In genomic region chr17:72960243-72960642, GRCm38 (mm10) we compare ENCODE assay signal across 21 mouse cellular contexts. TPM values are rescaled to one million over a fixed set of nuclear protein-coding genes. Genes with fewer than 3 reads are reported as not detected.
DNase-seq lines count a peak whose midpoint lies in the region; ATAC-seq and TF ChIP-seq lines count a peak whose summit lies in the region.
"Had no signal": no experiment of that assay in that cellular context is flagged by ENCODE, and none has a peak within 500 bp of the region (broad histone marks: within the 10 kb centered on the region; RNA-seq: fewer than 3 reads in every experiment).

No protein-coding gene starts in this region.

- no peaks in the 10 kb centered on the region for H3K4me1 ChIP-seq in embryonic facial prominence, embryonic 15.5 days
- H3K4me1 ChIP-seq in embryonic facial prominence, embryonic 10.5 days, result peaks cover 22% of the 10 kb centered on the region
- H3K4me1 ChIP-seq in kidney, postnatal 0 days (replicated peaks; ENCODE audit: insufficient read depth, low read length), result peaks cover under 1% of the 10 kb centered on the region; the same call in 1 of the 2 replicates
- H3K4me1 ChIP-seq in kidney, embryonic 14.5 days (ENCODE audit: control insufficient read depth, insufficient read depth, low read length), result 0 out of 2 replicates have a peak, but pooled peaks cover 9% of the 10 kb centered on the region
- H3K4me1 ChIP-seq: forebrain, embryonic 15.5 days had no signal

- no peak overlapping the region for H3K9ac ChIP-seq in embryonic facial prominence, embryonic 15.5 days
- H3K9ac ChIP-seq in kidney, postnatal 0 days (ENCODE audit: low read depth, low read length), result no peak overlapping the region
- H3K9ac ChIP-seq in kidney, embryonic 14.5 days (ENCODE audit: low read depth, low read length), result no peak overlapping the region
- H3K9ac ChIP-seq: embryonic facial prominence, embryonic 13.5 days; forebrain, embryonic 15.5 days; heart, embryonic 12.5 days; hindbrain, embryonic 14.5 days had no signal

- H3K9me3 ChIP-seq in embryonic facial prominence, embryonic 15.5 days (replicated peaks), result no peaks in the 10 kb centered on the region
- H3K9me3 ChIP-seq in embryonic facial prominence, embryonic 10.5 days, result no peaks in the 10 kb centered on the region
- H3K9me3 ChIP-seq in kidney, postnatal 0 days (replicated peaks; ENCODE audit: low read length), result no peaks in the 10 kb centered on the region
- no peaks in the 10 kb centered on the region for H3K9me3 ChIP-seq in kidney, embryonic 14.5 days (ENCODE audit: control insufficient read depth, low read length)
- H3K9me3 ChIP-seq: embryonic facial prominence, embryonic 13.5 days; forebrain, embryonic 10.5 days; forebrain, embryonic 15.5 days; hindbrain, embryonic 10.5 days had no signal

- DNase-seq in embryonic facial prominence, embryonic 10.5 days (ENCODE audit: low spot score), result no peak
- DNase-seq in kidney, postnatal 0 days (ENCODE audit: low spot score), result no peak
- no peak for DNase-seq in Patski (ENCODE audit: low read depth, low spot score)
- DNase-seq in splenic B cell, adult 2 months (ENCODE audit: low read depth, low spot score), result peak; percentile 45
- no peak for DNase-seq in cerebellum, postnatal 4 days (ENCODE audit: low spot score in 2 of 2)
- DNase-seq: adrenal gland, adult 2 months; adrenal gland, postnatal 25 days; cerebellum, adult 8-10 months; cerebellum, postnatal 14 days; gastrocnemius, postnatal 10 days; heart, adult 2 months had no signal

- POLR2A ChIA-PET in Patski (lab: Charles Lee), result interaction anchor here (1.4 to 2.5 kb wide), 2 partner anchors 9 to 42 kb away, joined by 5 to 7 read pairs; partner anchors contain the start of gene Lbh

- H3K27ac ChIP-seq in embryonic facial prominence, embryonic 15.5 days (replicated peaks), result no peak overlapping the region
- H3K27ac ChIP-seq in embryonic facial prominence, embryonic 10.5 days (replicated peaks), result no peak overlapping the region; the same call in 1 of the 2 replicates
- no peak overlapping the region for H3K27ac ChIP-seq in kidney, postnatal 0 days
- no peak overlapping the region for H3K27ac ChIP-seq in kidney, embryonic 14.5 days (ENCODE audit: low read depth, low read length)
- H3K27ac ChIP-seq: embryonic facial prominence, embryonic 13.5 days; forebrain, embryonic 10.5 days; forebrain, embryonic 15.5 days; heart, adult 2 months; hindbrain, embryonic 10.5 days; hindbrain, embryonic 14.5 days had no signal

- TF ChIP-seq CTCF in kidney, postnatal 0 days (IDR thresholded peaks at IDR 0.05; ENCODE audit: low read depth), result no peak
- TF ChIP-seq CTCF in Patski (IDR thresholded peaks at IDR 0.05), result no peak

- no peaks in the 10 kb centered on the region for H3K27me3 ChIP-seq in embryonic facial prominence, embryonic 15.5 days
- H3K27me3 ChIP-seq in embryonic facial prominence, embryonic 10.5 days (replicated peaks; ENCODE audit: low read depth, poor library complexity, severe bottlenecking), result no peaks in the 10 kb centered on the region
- H3K27me3 ChIP-seq in kidney, postnatal 0 days (ENCODE audit: insufficient read depth, low read length), result no peaks in the 10 kb centered on the region
- no peaks in the 10 kb centered on the region for H3K27me3 ChIP-seq in kidney, embryonic 14.5 days (ENCODE audit: control insufficient read depth, insufficient read depth, low read length)
- no peaks in the 10 kb centered on the region for H3K27me3 ChIP-seq in Patski
- H3K27me3 ChIP-seq in splenic B cell, adult 2 months (ENCODE audit: control insufficient read depth, insufficient read depth, low read length, poor library complexity, severe bottlenecking), result no peaks in the 10 kb centered on the region
- H3K27me3 ChIP-seq: CH12.LX; embryonic facial prominence, embryonic 13.5 days; forebrain, embryonic 15.5 days; heart, embryonic 12.5 days had no signal

- no peak overlapping the region for H3K4me3 ChIP-seq in embryonic facial prominence, embryonic 15.5 days (replicated peaks)
- no peak overlapping the region for H3K4me3 ChIP-seq in embryonic facial prominence, embryonic 10.5 days
- no peak overlapping the region for H3K4me3 ChIP-seq in kidney, postnatal 0 days (replicated peaks; ENCODE audit: low read depth, low read length)
- H3K4me3 ChIP-seq in kidney, embryonic 14.5 days (ENCODE audit: low read length), result no peak overlapping the region
- H3K4me3 ChIP-seq: embryonic facial prominence, embryonic 13.5 days; erythroblast, embryonic 14.5 days; forebrain, embryonic 10.5 days; forebrain, embryonic 15.5 days; heart, adult 2 months; heart, embryonic 12.5 days; hindbrain, embryonic 10.5 days had no signal

- peak; percentile 24; the same call in 1 of the 2 replicates for ATAC-seq in embryonic facial prominence, embryonic 15.5 days (ENCODE audit: insufficient number of reproducible peaks, low FRiP score, low TSS enrichment, low read depth)
- ATAC-seq in kidney, postnatal 0 days (replicated peaks; ENCODE audit: low FRiP score, low read depth), result peak; percentile 63; the same call in 1 of the 2 replicates
- ATAC-seq in kidney, embryonic 14.5 days (ENCODE audit: low FRiP score, low TSS enrichment), result no peak; the same call in 1 of the 2 replicates
- ATAC-seq in Patski, result peak; percentile 48
- ATAC-seq: forebrain, embryonic 15.5 days had no signal

- H3K4me2 ChIP-seq in embryonic facial prominence, embryonic 15.5 days (replicated peaks), result no peak overlapping the region
- H3K4me2 ChIP-seq in kidney, postnatal 0 days (ENCODE audit: low read length), result no peak overlapping the region
- no peak overlapping the region for H3K4me2 ChIP-seq in kidney, embryonic 14.5 days (replicated peaks; ENCODE audit: low read depth, low read length)
- H3K4me2 ChIP-seq: embryonic facial prominence, embryonic 13.5 days; forebrain, embryonic 15.5 days; heart, embryonic 12.5 days; hindbrain, embryonic 14.5 days had no signal

- CTCF ChIA-PET in Patski (lab: Charles Lee), result interaction anchor here (0.8 to 2.1 kb wide), 8 partner anchors 9 to 44 kb away, joined by 3 to 7 read pairs (median 3); no protein-coding TSS in a partner anchor

- in situ Hi-C loops in Patski (cut with MboI; ENCODE audit: low pct_unique_long_range_greater_than_20kb), result no loop called here

- WGBS in embryonic facial prominence, embryonic 15.5 days, result 89% methylated on average over 4 of the region's 4 CpGs
- WGBS in embryonic facial prominence, embryonic 10.5 days, result 93% methylated on average over 4 of the region's 4 CpGs
- 88% methylated on average over 4 of the region's 4 CpGs for WGBS in kidney, postnatal 0 days
- WGBS in kidney, embryonic 14.5 days, result 77% methylated on average over 4 of the region's 4 CpGs

- no peaks in the 10 kb centered on the region for H3K36me3 ChIP-seq in embryonic facial prominence, embryonic 15.5 days
- H3K36me3 ChIP-seq in embryonic facial prominence, embryonic 10.5 days (replicated peaks), result no peaks in the 10 kb centered on the region
- no peaks in the 10 kb centered on the region for H3K36me3 ChIP-seq in kidney, postnatal 0 days (ENCODE audit: insufficient read depth, low read length)
- no peaks in the 10 kb centered on the region for H3K36me3 ChIP-seq in kidney, embryonic 14.5 days (ENCODE audit: control insufficient read depth, insufficient read depth, low read length)
- H3K36me3 ChIP-seq in splenic B cell, adult 2 months (ENCODE audit: control insufficient read depth, insufficient read depth, low read length, poor library complexity, severe bottlenecking), result no peaks in the 10 kb centered on the region
- H3K36me3 ChIP-seq: embryonic facial prominence, embryonic 13.5 days; forebrain, embryonic 10.5 days; forebrain, embryonic 15.5 days; heart, embryonic 12.5 days; hindbrain, embryonic 10.5 days had no signal

RNA-seq across cellular contexts. Expression of gene Lbh, which starts 42.1 kb away (rescaled TPM):
- polyA plus RNA-seq in embryonic facial prominence, embryonic 15.5 days (2015; fragmentation: Nextera tagmentation; extraction: Ambion mirVana), result 3.3 and 3.5 TPM in 2 replicates
- 2.1 and 2.2 TPM in 2 replicates for polyA plus RNA-seq in embryonic facial prominence, embryonic 10.5 days (2016; fragmentation: Nextera tagmentation; extraction: Ambion mirVana)
- 8.9 and 9.0 TPM in 2 replicates for polyA plus RNA-seq in kidney, postnatal 0 days (2015; fragmentation: Nextera tagmentation; extraction: Ambion mirVana)
- polyA plus RNA-seq in kidney, embryonic 14.5 days (2014; fragmentation: Nextera tagmentation; extraction: Ambion mirVana), result 10.5 and 14.2 TPM in 2 replicates
- 72.5 TPM for polyA plus RNA-seq in Patski (2021)
